Mouse (Mus musculus): Measurements from ENCODE around the gene Babam2.
A peak's percentile ranks its signal among the peaks of the same experiment; 100 is the strongest.

Gene Babam2

GRCm38 (mm10) chr5:32133549-32134004, 436.1 kb downstream of the Babam2 start:
- DNase-seq (ENCODE audit: low spot score): peak; percentile 65

GRCm38 (mm10) chr5:32134051-32134732, 436.7 kb downstream of the Babam2 start:
- DNase-seq (ENCODE audit: low spot score): peak; percentile 45

Data from embryo, embryonic 10.5 days (tissue).